Mouse (Mus musculus): Measurements from ENCODE around the gene Arhgap8. TPM values are rescaled to one million over a fixed set of nuclear protein-coding genes. Genes with fewer than 3 reads are reported as not detected.

Arhgap8 gene
- polyA plus RNA-seq, 1 experiment from 2014 or later = 0.39 TPM

GRCm38 (mm10) chr15:84736994-84737346, 17.1 kb downstream of the Arhgap8 start:
- Histone ChIP-seq H3K36me3 (ENCODE audit: control insufficient read depth, insufficient read depth, low read length) (no peaks in the 10 kb centered on the region), H3K27me3 (ENCODE audit: control insufficient read depth, insufficient read depth, low read depth, low read length) (no peaks in the 10 kb centered on the region), H3K9ac (ENCODE audit: low read depth, low read length) (0 out of 2 replicates have a peak overlapping the region, but pooled peaks have one; percentile 42), H3K4me3 (ENCODE audit: low read depth, low read length) (no peak overlapping the region), H3K4me2 (ENCODE audit: low read length) (no peak overlapping the region; the same call in 1 of the 2 replicates), H3K4me1 (ENCODE audit: control insufficient read depth, insufficient read depth, low read length) (peaks cover 9% of the 10 kb centered on the region), H3K9me3 (replicated peaks; ENCODE audit: control insufficient read depth, low read length, poor library complexity, severe bottlenecking) (no peaks in the 10 kb centered on the region), H3K27ac (ENCODE audit: low read length) (no peak overlapping the region)
- 0 out of 2 replicates have a peak, but pooled peaks have one; percentile 39 for ATAC-seq
- 38% methylated on average over 2 of the region's 4 CpGs for WGBS

- Histone ChIP-seq H3K9ac (ENCODE audit: low read depth, low read length) (no peak overlapping the region), H3K9me3 (replicated peaks; ENCODE audit: control insufficient read depth, low read length, poor library complexity, severe bottlenecking) (no peaks in the 10 kb centered on the region), H3K4me1 (ENCODE audit: control insufficient read depth, insufficient read depth, low read length) (peaks cover 9% of the 10 kb centered on the region), H3K27ac (ENCODE audit: low read length) (no peak overlapping the region), H3K4me3 (ENCODE audit: low read depth, low read length) (no peak overlapping the region), H3K36me3 (ENCODE audit: control insufficient read depth, insufficient read depth, low read length) (no peaks in the 10 kb centered on the region), H3K4me2 (ENCODE audit: low read length) (no peak overlapping the region), H3K27me3 (ENCODE audit: control insufficient read depth, insufficient read depth, low read depth, low read length) (no peaks in the 10 kb centered on the region)
- ATAC-seq = no peak
- 87% methylated on average over 7 of the region's 7 CpGs for WGBS
Observed at GRCm38 (mm10) chr15:84738246-84738645, 18.4 kb downstream of the Arhgap8 start.

- 74% methylated on average over 3 of the region's 3 CpGs for WGBS
Observed at GRCm38 (mm10) chr15:84741573-84741972, 21.7 kb downstream of the Arhgap8 start.

GRCm38 (mm10) chr15:84743347-84743746, 23.5 kb downstream of the Arhgap8 start:
- no peaks in the 10 kb centered on the region for H3K36me3 ChIP-seq (ENCODE audit: control insufficient read depth, insufficient read depth, low read length)
- H3K4me2 ChIP-seq (ENCODE audit: low read length) = no peak overlapping the region
- ATAC-seq = no peak
- no peak overlapping the region for H3K9ac ChIP-seq (ENCODE audit: low read depth, low read length)
- H3K27me3 ChIP-seq (ENCODE audit: control insufficient read depth, insufficient read depth, low read depth, low read length) = no peaks in the 10 kb centered on the region
- 22% methylated on average over 3 of the region's 3 CpGs for WGBS
- no peaks in the 10 kb centered on the region for H3K4me1 ChIP-seq (ENCODE audit: control insufficient read depth, insufficient read depth, low read length)
- H3K4me3 ChIP-seq (ENCODE audit: low read depth, low read length) = no peak overlapping the region
- no peaks in the 10 kb centered on the region for H3K9me3 ChIP-seq (replicated peaks; ENCODE audit: control insufficient read depth, low read length, poor library complexity, severe bottlenecking)
- no peak overlapping the region for H3K27ac ChIP-seq (ENCODE audit: low read length)

More at GRCm38 (mm10) chr15:84741573-84741972, 21.7 kb downstream of the Arhgap8 start:
- Histone ChIP-seq H3K4me3 (ENCODE audit: low read depth, low read length) (no peak overlapping the region), H3K36me3 (ENCODE audit: control insufficient read depth, insufficient read depth, low read length) (no peaks in the 10 kb centered on the region), H3K4me1 (ENCODE audit: control insufficient read depth, insufficient read depth, low read length) (peaks cover 7% of the 10 kb centered on the region), H3K9ac (ENCODE audit: low read depth, low read length) (no peak overlapping the region), H3K27ac (ENCODE audit: low read length) (no peak overlapping the region), H3K27me3 (ENCODE audit: control insufficient read depth, insufficient read depth, low read depth, low read length) (no peaks in the 10 kb centered on the region), H3K4me2 (ENCODE audit: low read length) (no peak overlapping the region), H3K9me3 (replicated peaks; ENCODE audit: control insufficient read depth, low read length, poor library complexity, severe bottlenecking) (no peaks in the 10 kb centered on the region)
- ATAC-seq = no peak

GRCm38 (mm10) chr15:84744308-84744707, 24.5 kb downstream of the Arhgap8 start:
- Histone ChIP-seq H3K27me3 (ENCODE audit: control insufficient read depth, insufficient read depth, low read depth, low read length) (no peaks in the 10 kb centered on the region), H3K4me1 (ENCODE audit: control insufficient read depth, insufficient read depth, low read length) (no peaks in the 10 kb centered on the region), H3K36me3 (ENCODE audit: control insufficient read depth, insufficient read depth, low read length) (no peaks in the 10 kb centered on the region), H3K9ac (ENCODE audit: low read depth, low read length) (no peak overlapping the region), H3K4me2 (ENCODE audit: low read length) (no peak overlapping the region), H3K27ac (ENCODE audit: low read length) (no peak overlapping the region), H3K9me3 (replicated peaks; ENCODE audit: control insufficient read depth, low read length, poor library complexity, severe bottlenecking) (no peaks in the 10 kb centered on the region), H3K4me3 (ENCODE audit: low read depth, low read length) (no peak overlapping the region)
- ATAC-seq = no peak
- WGBS = 25% methylated on average over 2 of the region's 2 CpGs

GRCm38 (mm10) chr15:84745831-84746230, 26.0 kb downstream of the Arhgap8 start:
- Histone ChIP-seq H3K27ac (ENCODE audit: low read length) (no peak overlapping the region), H3K9me3 (replicated peaks; ENCODE audit: control insufficient read depth, low read length, poor library complexity, severe bottlenecking) (no peaks in the 10 kb centered on the region), H3K36me3 (ENCODE audit: control insufficient read depth, insufficient read depth, low read length) (no peaks in the 10 kb centered on the region), H3K27me3 (ENCODE audit: control insufficient read depth, insufficient read depth, low read depth, low read length) (no peaks in the 10 kb centered on the region), H3K4me2 (ENCODE audit: low read length) (no peak overlapping the region), H3K9ac (ENCODE audit: low read depth, low read length) (no peak overlapping the region), H3K4me1 (ENCODE audit: control insufficient read depth, insufficient read depth, low read length) (no peaks in the 10 kb centered on the region), H3K4me3 (ENCODE audit: low read depth, low read length) (no peak overlapping the region)
- ATAC-seq = no peak
- 87% methylated on average over 4 of the region's 4 CpGs for WGBS

GRCm38 (mm10) chr15:84754987-84755386, 35.1 kb downstream of the Arhgap8 start:
- H3K9me3 ChIP-seq (replicated peaks; ENCODE audit: control insufficient read depth, low read length, poor library complexity, severe bottlenecking) = no peaks in the 10 kb centered on the region
- no peak overlapping the region for H3K9ac ChIP-seq (ENCODE audit: low read depth, low read length)
- 9% methylated on average over 3 of the region's 3 CpGs for WGBS

GRCm38 (mm10) chr15:84756426-84756825, 36.6 kb downstream of the Arhgap8 start:
- peak overlapping the region; percentile 32 for H3K4me3 ChIP-seq (ENCODE audit: low read depth, low read length)
- H3K9ac ChIP-seq (ENCODE audit: low read depth, low read length) = peak overlapping the region; percentile 56
- WGBS = under 1% methylated on average over 22 of the region's 22 CpGs
- ATAC-seq = peak; percentile 62; the same call in 1 of the 2 replicates
- peak overlapping the region; percentile 75 for H3K4me2 ChIP-seq (ENCODE audit: low read length)
- H3K36me3 ChIP-seq (ENCODE audit: control insufficient read depth, insufficient read depth, low read length) = no peaks in the 10 kb centered on the region
- peak overlapping the region; percentile 57 for H3K27ac ChIP-seq (ENCODE audit: low read length)
- no peaks in the 10 kb centered on the region for H3K27me3 ChIP-seq (ENCODE audit: control insufficient read depth, insufficient read depth, low read depth, low read length)
- H3K4me1 ChIP-seq (ENCODE audit: control insufficient read depth, insufficient read depth, low read length) = peaks cover 15% of the 10 kb centered on the region
- H3K9me3 ChIP-seq (replicated peaks; ENCODE audit: control insufficient read depth, low read length, poor library complexity, severe bottlenecking) = no peaks in the 10 kb centered on the region

More at GRCm38 (mm10) chr15:84754987-84755386, 35.1 kb downstream of the Arhgap8 start:
- Histone ChIP-seq H3K4me3 (ENCODE audit: low read depth, low read length) (no peak overlapping the region), H3K36me3 (ENCODE audit: control insufficient read depth, insufficient read depth, low read length) (no peaks in the 10 kb centered on the region), H3K4me1 (ENCODE audit: control insufficient read depth, insufficient read depth, low read length) (peaks cover 15% of the 10 kb centered on the region), H3K4me2 (ENCODE audit: low read length) (no peak overlapping the region), H3K27me3 (ENCODE audit: control insufficient read depth, insufficient read depth, low read depth, low read length) (no peaks in the 10 kb centered on the region), H3K27ac (ENCODE audit: low read length) (no peak overlapping the region)
- ATAC-seq = 0 out of 2 replicates have a peak, but pooled peaks have one; percentile 51

GRCm38 (mm10) chr15:84758493-84758892, 38.6 kb downstream of the Arhgap8 start:
- H3K9me3 ChIP-seq (replicated peaks; ENCODE audit: control insufficient read depth, low read length, poor library complexity, severe bottlenecking) = no peaks in the 10 kb centered on the region
- H3K4me3 ChIP-seq (ENCODE audit: low read depth, low read length) = no peak overlapping the region
- no peak overlapping the region for H3K4me2 ChIP-seq (ENCODE audit: low read length)
- no peaks in the 10 kb centered on the region for H3K27me3 ChIP-seq (ENCODE audit: control insufficient read depth, insufficient read depth, low read depth, low read length)
- ATAC-seq = no peak
- WGBS = 33% methylated on average over 4 of the region's 4 CpGs
- no peak overlapping the region for H3K27ac ChIP-seq (ENCODE audit: low read length)
- peaks cover 17% of the 10 kb centered on the region for H3K4me1 ChIP-seq (ENCODE audit: control insufficient read depth, insufficient read depth, low read length)
- H3K9ac ChIP-seq (ENCODE audit: low read depth, low read length) = no peak overlapping the region
- no peaks in the 10 kb centered on the region for H3K36me3 ChIP-seq (ENCODE audit: control insufficient read depth, insufficient read depth, low read length)

Measured in midbrain, embryonic 16.5 days (tissue).